Mouse (Mus musculus) cerebellum, adult 2 months (tissue): ENCODE data around the gene Ankrd2. TPM values are rescaled to one million over a fixed set of nuclear protein-coding genes. Genes with fewer than 3 reads are reported as not detected.

Experiments used
- DNase-seq, 2 experiments: peaks; one replicate each; pipeline ENCODE4 v3.0.0; 2021
- H3K27ac ChIP-seq: fragments of 200-500 bp; 2 replicates; pipeline ENCODE4 v1.5.1; 2012; ENCODE audit warnings: low read length, control low read depth, inconsistent platforms; ENCODE audit not compliant: insufficient read depth
- H3K27me3 ChIP-seq: fragments of 200-500 bp; 2 replicates; pipeline ENCODE4 v1.6.1; 2012; ENCODE audit warnings: inconsistent platforms, mild to moderate bottlenecking, low read length, moderate library complexity; ENCODE audit not compliant: control insufficient read depth, insufficient read depth
- H3K4me1 ChIP-seq: fragments of 200-500 bp; 2 replicates; pipeline ENCODE4 v1.6.1; 2011; ENCODE audit warnings: low read length; ENCODE audit not compliant: control insufficient read depth, insufficient read depth
- H3K4me3 ChIP-seq: fragments of 200-500 bp; replicated peaks from 2 replicates; pipeline ENCODE3; 2011; ENCODE audit warnings: mild to moderate bottlenecking, low read depth, low read length, control low read depth; ENCODE audit not compliant: insufficient read depth
- CTCF ChIP-seq: fragments of 200-500 bp; IDR thresholded peaks from 2 replicates; pipeline ENCODE4 v1.5.1; 2011; ENCODE audit warnings: low read depth, mild to moderate bottlenecking, control low read depth, low read length, moderate library complexity, borderline replicate concordance; ENCODE audit not compliant: insufficient read depth
- POLR2A ChIP-seq: fragments of 200-500 bp; IDR thresholded peaks from 2 replicates; pipeline ENCODE4 v1.6.1; 2011; ENCODE audit warnings: low read length, control low read depth, borderline replicate concordance; ENCODE audit not compliant: insufficient read depth
- WGBS: fragments of 180-500 bp; shearing (Covaris S2); methylation state at CpG from one replicate; pipeline ENCODE4 v1.1.7; 2018; 5-methylcytosine and 5-hydroxymethylcytosine counted together
- polyA plus RNA-seq: library from polyadenylated mRNA; depleted of rRNA; stranded (reverse); fragments of >200 nt; gene quantifications from 2 replicates; pipeline ENCODE4 v1.2.3, GENCODE M21; 2012

The Ankrd2 gene
- polyA plus RNA-seq, 1 experiment: 0.54 TPM

GRCm38 (mm10) chr19:42050251-42050650 lies 14.5 kb downstream of the Ankrd2 start:
- 69% methylated on average over 1 of the region's 1 CpGs for WGBS
- TF ChIP-seq CTCF (no peak), POLR2A (no peak)
- Histone ChIP-seq H3K4me1 (no peaks in the 10 kb centered on the region), H3K27ac (no peak overlapping the region), H3K4me3 (no peak overlapping the region), H3K27me3 (no peaks in the 10 kb centered on the region)
- DNase-seq: no peak

DNA sequence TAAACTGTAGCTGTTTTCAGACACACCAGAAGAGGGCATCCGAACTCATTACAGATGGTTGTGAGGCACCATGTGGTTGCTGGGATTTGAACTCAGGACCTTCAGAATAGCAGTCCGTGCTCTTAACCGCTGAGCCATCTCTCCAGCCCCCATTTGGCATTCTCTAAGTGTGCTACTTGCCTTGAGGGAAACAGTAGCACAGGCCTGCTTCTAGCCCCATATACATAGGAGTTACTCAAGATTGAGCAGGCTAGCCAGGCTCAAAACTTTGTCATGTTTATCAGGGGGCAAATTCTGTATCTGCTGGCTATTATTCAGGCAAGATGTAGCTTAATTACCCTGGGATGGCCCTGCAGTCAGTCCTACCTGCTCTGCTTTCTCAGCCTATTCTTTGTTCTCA lies 15.6 kb downstream of the Ankrd2 start:
- TF ChIP-seq POLR2A: no peak
- no peak for TF ChIP-seq CTCF
- Histone ChIP-seq H3K27ac (no peak overlapping the region), H3K27me3 (no peaks in the 10 kb centered on the region), H3K4me1 (no peaks in the 10 kb centered on the region), H3K4me3 (no peak overlapping the region)
- WGBS: 83% methylated on average over 3 of the region's 3 CpGs
- DNase-seq: no peak

DNA sequence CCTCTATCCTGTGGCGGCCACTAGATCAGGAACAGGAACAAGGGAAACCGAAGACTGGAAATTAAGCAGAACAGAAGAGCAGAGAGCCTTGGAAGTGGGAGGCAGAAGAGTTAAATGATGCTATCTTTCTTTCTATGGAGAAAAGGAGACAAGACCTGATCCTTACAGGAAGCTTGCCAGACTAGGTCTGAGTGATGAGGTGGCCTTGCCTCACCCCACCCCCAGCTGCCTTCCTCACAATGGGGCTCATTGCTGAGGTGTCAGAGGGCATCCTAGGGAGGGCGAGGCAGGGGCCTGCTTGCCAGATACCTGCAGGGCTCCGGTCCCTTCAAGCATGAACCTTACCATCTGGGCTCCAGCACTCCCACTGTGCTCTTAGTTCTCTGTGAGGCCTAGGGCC lies 16.1 kb downstream of the Ankrd2 start, which contains the start of gene 4933411K16Rik:
Gene 4933411K16Rik (plus strand): TSS at position 301 of the 400 bp plus-strand sequence.
- H3K4me1 ChIP-seq: no peaks in the 10 kb centered on the region

GRCm38 (mm10) chr19:42054255-42054654 lies 18.5 kb downstream of the Ankrd2 start:
- DNase-seq: no peak
- Histone ChIP-seq H3K27me3 (no peaks in the 10 kb centered on the region), H3K4me1 (no peaks in the 10 kb centered on the region), H3K4me3 (no peak overlapping the region), H3K27ac (no peak overlapping the region)
- WGBS: 61% methylated on average over 6 of the region's 6 CpGs
- TF ChIP-seq CTCF: no peak
- TF ChIP-seq POLR2A: no peak

More for the DNA sequence above, 16.1 kb downstream of the Ankrd2 start, which contains the start of gene 4933411K16Rik:
- Histone ChIP-seq H3K27me3 (no peaks in the 10 kb centered on the region), H3K4me3 (no peak within 1 kb of the TSS), H3K27ac (no peak within 1 kb of the TSS)
- WGBS: 55% methylated on average over 4 of the region's 4 CpGs
- no peak for DNase-seq
- TF ChIP-seq CTCF: no peak
- TF ChIP-seq POLR2A: no peak

DNA sequence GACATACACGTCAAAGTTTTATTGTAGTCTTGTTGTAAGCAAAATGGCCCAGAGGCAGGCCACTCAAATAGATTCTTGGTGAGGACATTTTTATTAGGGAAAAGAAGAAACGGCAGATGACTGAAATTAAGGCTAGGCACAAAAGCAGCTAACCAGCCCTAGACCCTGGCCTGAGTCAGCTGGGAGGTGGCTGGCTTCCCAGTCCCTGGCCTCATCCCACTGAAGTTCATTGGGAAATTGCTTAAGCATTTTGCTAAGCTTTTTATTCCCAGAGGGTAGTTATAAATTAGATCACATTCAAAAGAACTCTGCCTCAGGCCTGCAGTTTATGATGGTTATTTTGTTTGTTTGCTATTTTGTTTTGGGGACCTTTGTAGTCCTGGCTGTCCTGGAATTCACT lies 20.1 kb downstream of the Ankrd2 start:
- TF ChIP-seq POLR2A: no peak
- TF ChIP-seq CTCF: no peak
- DNase-seq: no peak
- Histone ChIP-seq H3K27me3 (no peaks in the 10 kb centered on the region), H3K27ac (no peak overlapping the region), H3K4me1 (no peaks in the 10 kb centered on the region), H3K4me3 (no peak overlapping the region)
- 76% methylated on average over 2 of the region's 2 CpGs for WGBS

GRCm38 (mm10) chr19:42056719-42057409 lies 21.1 kb downstream of the Ankrd2 start:
- H3K27me3 ChIP-seq: no peaks in the 10 kb centered on the region
- WGBS: 81% methylated on average over 6 of the region's 6 CpGs
- H3K4me1 ChIP-seq: no peaks in the 10 kb centered on the region
- TF ChIP-seq CTCF: no peak
- no peak for TF ChIP-seq POLR2A
- no peak overlapping the region for H3K4me3 ChIP-seq
- no peak for DNase-seq
- no peak overlapping the region for H3K27ac ChIP-seq

GRCm38 (mm10) chr19:42058426-42058825 lies 22.6 kb downstream of the Ankrd2 start:
- Histone ChIP-seq H3K4me1 (no peaks in the 10 kb centered on the region), H3K27me3 (no peaks in the 10 kb centered on the region), H3K4me3 (no peak overlapping the region), H3K27ac (no peak overlapping the region)
- TF ChIP-seq POLR2A (no peak), CTCF (no peak)
- WGBS: 58% methylated on average over 7 of the region's 7 CpGs
- DNase-seq: no peak

- TF ChIP-seq POLR2A (no peak), CTCF (no peak)
- no peaks in the 10 kb centered on the region for H3K27me3 ChIP-seq
- no peak overlapping the region for H3K4me3 ChIP-seq
- H3K27ac ChIP-seq: no peak overlapping the region
- 85% methylated on average over 7 of the region's 7 CpGs for WGBS
- no peak for DNase-seq
- H3K4me1 ChIP-seq: no peaks in the 10 kb centered on the region
Observed at GRCm38 (mm10) chr19:42061443-42061842, 25.6 kb downstream of the Ankrd2 start.
